Mouse (Mus musculus): ENCODE results near the gene Gdf3. TPM values are rescaled to one million over a fixed set of nuclear protein-coding genes. Genes with fewer than 3 reads are reported as not detected.
"Not testable (repeated sequence)": the region's sequence is repeated elsewhere in the genome, so short reads cannot be mapped to it uniquely, and the experiment has no call there.

The Gdf3 gene
- polyA plus RNA-seq, 1 experiment from 2014 or later, result not detected

DNA sequence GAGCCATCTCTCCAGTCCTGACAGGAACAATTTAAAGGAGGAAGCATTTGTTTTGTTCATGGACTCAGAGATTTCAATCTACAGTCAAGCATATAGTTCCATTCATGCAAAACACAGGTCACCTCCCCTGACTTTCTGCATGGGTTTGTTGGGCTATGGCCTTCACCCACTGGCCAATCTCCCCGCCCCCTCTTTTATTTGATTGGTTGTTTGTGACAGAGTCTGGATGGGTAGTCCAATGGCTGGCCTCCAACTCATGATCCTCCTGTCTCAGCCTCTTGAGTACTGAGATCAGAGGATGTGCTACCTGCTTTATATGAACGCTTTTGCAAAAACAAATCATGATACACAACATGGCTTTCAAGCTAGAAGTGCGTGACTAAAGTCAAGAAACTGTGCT, 32.9 kb downstream of the Gdf3 start:
- Histone ChIP-seq H3K4me1 (replicated peaks) (no peaks in the 10 kb centered on the region), H3K9me3 (no peaks in the 10 kb centered on the region), H3K4me3 (no peak overlapping the region), H3K36me3 (no peaks in the 10 kb centered on the region), H3K27me3 (no peaks in the 10 kb centered on the region), H3K4me2 (no peak overlapping the region), H3K9ac (no peak overlapping the region), H3K27ac (replicated peaks) (no peak overlapping the region)
- 93% methylated on average over 3 of the region's 3 CpGs for whole genome bisulfite sequencing
- no peak for ATAC-seq (ENCODE audit: low read depth)

DNA sequence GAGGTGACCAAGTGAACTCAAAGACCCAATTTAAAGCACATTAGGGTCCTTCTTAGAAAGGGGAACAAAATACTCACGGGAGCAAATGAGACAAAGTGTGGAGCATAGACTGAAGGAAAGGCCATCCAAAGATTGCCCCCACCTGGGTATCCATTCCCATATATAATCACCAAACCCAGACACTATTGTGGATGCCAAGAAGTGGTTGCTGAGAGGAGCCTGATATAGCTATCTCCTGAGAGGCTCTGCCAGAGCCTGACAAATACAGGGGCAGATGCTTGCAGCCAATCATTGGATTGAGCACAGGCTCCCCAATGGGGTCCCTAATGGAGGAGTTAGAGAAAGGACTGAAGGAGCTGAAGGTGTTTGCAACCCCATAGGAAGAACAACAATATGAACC, 34.9 kb downstream of the Gdf3 start:
- not testable (repeated sequence) for H3K9ac ChIP-seq; H3K4me2 ChIP-seq; H3K27ac ChIP-seq (replicated peaks); ATAC-seq (ENCODE audit: low read depth); H3K36me3 ChIP-seq; H3K27me3 ChIP-seq; H3K4me1 ChIP-seq (replicated peaks); H3K9me3 ChIP-seq; H3K4me3 ChIP-seq
- WGBS, result 91% methylated on average over 1 of the region's 1 CpGs

DNA sequence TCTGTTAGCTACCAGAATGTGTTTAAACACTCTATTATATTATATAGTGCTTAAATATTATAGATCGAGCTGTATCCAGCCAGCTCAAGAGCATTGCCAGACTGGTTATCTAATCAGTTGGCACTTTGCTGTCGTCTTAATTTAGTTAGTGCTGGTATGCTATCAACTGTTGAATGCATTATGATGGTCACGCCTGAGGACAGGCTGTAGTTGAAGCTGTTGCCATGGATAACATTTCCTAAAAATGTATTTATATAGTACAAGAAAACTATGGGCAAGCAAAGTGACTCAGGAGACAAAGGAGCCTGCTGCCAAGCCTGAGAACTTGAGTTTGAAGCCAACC, 38.3 kb downstream of the Gdf3 start:
- Histone ChIP-seq H3K4me1 (replicated peaks) (no peaks in the 10 kb centered on the region), H3K27ac (replicated peaks) (no peak overlapping the region), H3K9me3 (no peaks in the 10 kb centered on the region), H3K27me3 (no peaks in the 10 kb centered on the region), H3K9ac (no peak overlapping the region), H3K4me3 (no peak overlapping the region), H3K36me3 (no peaks in the 10 kb centered on the region), H3K4me2 (no peak overlapping the region)
- no peak for ATAC-seq (ENCODE audit: low read depth)
- 93% methylated on average over 3 of the region's 3 CpGs for WGBS

DNA sequence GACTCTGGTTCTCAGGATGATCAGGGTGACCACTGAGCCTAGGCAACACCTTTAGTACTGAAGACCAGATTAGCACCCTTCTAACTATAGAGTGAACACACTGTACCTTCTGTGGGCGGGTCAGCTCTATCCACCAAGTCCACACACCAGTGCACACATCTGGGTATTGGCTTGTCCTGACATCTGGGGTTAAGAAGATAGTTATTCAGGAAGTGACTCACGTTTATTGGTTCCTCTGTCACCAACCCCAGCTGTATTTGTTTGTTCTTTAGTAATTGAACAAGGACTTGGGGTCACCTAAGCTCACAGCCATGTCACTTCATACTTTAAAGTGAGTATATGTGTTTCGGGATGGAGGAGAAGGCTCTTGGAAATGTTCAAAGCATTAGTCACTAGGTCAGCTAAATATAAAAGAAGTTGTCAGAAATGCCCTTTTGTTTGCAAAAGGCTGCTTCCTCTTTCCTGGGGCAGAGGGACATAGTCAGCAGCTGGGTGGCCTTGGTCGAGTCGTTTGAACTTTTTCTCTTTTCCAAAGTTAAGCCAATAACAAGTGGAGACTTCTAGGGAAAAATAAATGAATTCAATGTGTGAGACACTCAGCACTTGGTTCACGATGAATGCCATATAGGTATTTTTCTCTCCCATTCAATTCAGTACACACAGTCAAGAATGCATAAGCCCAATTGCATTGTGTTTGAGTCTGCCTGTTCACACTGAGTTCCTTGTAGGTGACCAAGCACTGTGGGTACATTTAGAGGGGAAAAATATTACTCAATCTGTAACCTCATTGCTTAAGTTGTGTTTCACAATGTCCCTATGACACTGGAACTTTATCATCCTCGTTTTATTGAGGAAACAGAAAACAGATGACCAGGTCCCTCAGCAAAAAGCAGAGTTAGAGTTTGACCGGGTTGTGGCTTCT, 38.9 kb downstream of the Gdf3 start:
- no peak for ATAC-seq (ENCODE audit: low read depth)
- 76% methylated on average over 8 of the region's 8 CpGs for WGBS
- H3K9me3 ChIP-seq, result no peaks in the 10 kb centered on the region

DNA sequence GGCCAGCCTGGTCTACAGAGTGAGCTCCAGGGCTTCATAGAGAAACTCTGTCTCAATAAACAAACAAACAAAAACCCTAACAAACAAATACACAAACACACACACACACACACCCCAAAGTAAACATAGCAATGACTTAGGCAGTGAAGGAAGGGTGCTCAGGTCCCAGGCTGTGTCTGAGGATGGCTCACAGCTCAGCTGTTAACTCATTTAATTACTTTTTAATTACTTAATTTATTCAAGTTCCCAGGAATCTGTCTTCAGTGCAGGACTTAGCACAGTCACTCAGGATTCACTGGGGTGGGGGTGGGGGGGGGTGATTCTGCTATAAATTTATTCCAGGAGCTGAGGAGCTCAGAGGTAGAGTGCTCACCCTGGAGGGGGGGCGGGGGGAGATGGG, 40.1 kb downstream of the Gdf3 start:
- ATAC-seq (ENCODE audit: low read depth), result peak; percentile 82
- Histone ChIP-seq H3K4me2 (no peak overlapping the region), H3K4me1 (replicated peaks) (no peaks in the 10 kb centered on the region), H3K9ac (no peak overlapping the region), H3K36me3 (no peaks in the 10 kb centered on the region), H3K4me3 (no peak overlapping the region), H3K9me3 (no peaks in the 10 kb centered on the region), H3K27ac (replicated peaks) (peak overlapping the region; percentile 75), H3K27me3 (no peaks in the 10 kb centered on the region)
- WGBS, result 63% methylated on average over 1 of the region's 1 CpGs

More for the DNA sequence above, 38.9 kb downstream of the Gdf3 start:
- Histone ChIP-seq H3K9ac (no peak overlapping the region), H3K4me3 (no peak overlapping the region), H3K4me1 (replicated peaks) (no peaks in the 10 kb centered on the region), H3K27me3 (no peaks in the 10 kb centered on the region), H3K27ac (replicated peaks) (peak overlapping the region; percentile 59; the same call in 1 of the 2 replicates), H3K36me3 (no peaks in the 10 kb centered on the region), H3K4me2 (no peak overlapping the region)

DNA sequence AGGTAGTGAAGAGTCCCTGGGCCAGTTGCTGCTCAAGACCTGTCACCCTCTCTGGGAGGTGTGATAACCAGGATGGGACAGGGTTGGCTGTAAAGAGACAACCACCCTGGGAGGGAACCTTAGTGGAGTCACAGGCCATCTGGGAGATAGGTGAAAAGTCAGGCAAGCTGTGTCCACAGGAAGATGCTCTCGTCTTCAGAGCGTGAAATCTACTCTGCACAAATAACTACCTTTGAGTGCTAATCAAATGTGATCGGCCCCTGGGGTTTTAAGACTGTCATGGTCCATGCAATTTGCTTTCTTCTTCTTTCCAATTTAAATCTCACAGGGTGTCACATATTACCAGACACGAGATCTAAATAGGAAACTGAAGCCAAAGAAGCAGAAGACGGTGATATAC, 40.8 kb downstream of the Gdf3 start:
- no peaks in the 10 kb centered on the region for H3K27me3 ChIP-seq
- no peaks in the 10 kb centered on the region for H3K4me1 ChIP-seq (replicated peaks)
- 49% methylated on average over 5 of the region's 5 CpGs for WGBS
- H3K4me2 ChIP-seq, result no peak overlapping the region
- no peaks in the 10 kb centered on the region for H3K9me3 ChIP-seq
- H3K36me3 ChIP-seq, result no peaks in the 10 kb centered on the region
- no peak overlapping the region for H3K9ac ChIP-seq
- ATAC-seq (ENCODE audit: low read depth), result peak; percentile 57
- no peak overlapping the region for H3K4me3 ChIP-seq
- peak overlapping the region; percentile 75 for H3K27ac ChIP-seq (replicated peaks)

DNA sequence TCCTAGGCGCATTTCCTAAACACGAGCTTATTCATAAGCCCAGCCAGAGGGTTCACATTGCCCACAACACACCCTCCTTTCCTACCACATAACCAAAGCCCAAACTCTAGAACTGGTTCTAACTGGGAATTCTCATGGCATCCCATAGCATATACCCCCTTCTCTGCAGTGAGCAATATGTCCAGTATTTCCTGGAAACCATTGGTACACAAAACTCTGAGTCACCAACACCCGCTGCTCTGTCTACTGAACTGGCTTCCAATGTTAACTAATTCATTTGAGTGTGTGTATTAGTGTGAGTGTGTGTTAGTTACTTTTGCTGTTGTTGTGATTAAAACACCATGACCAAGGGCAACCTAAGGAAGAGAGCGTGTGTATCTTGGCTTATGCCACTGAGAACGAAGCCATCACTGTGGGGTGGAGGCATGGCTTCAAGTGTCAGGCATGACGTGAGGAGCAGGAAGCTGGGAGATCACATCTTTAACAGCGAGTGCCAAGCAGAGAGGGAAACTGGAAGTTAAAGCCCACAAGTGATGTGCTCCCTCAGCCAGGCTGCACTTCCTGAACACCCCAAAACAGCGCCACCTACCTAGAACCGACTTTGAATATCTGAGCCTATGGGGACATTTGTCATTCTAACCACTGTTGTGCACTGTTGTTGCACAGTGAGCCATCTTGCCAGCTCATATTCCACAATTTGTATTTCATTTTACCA, 44.7 kb downstream of the Gdf3 start:
- ATAC-seq (ENCODE audit: low read depth), result no peak
- Histone ChIP-seq H3K9ac (no peak overlapping the region), H3K4me1 (replicated peaks) (no peaks in the 10 kb centered on the region), H3K36me3 (no peaks in the 10 kb centered on the region), H3K27me3 (no peaks in the 10 kb centered on the region; the same call in 1 of the 2 replicates), H3K9me3 (no peaks in the 10 kb centered on the region), H3K4me2 (no peak overlapping the region), H3K4me3 (no peak overlapping the region), H3K27ac (replicated peaks) (no peak overlapping the region)
- 93% methylated on average over 9 of the region's 9 CpGs for WGBS

DNA sequence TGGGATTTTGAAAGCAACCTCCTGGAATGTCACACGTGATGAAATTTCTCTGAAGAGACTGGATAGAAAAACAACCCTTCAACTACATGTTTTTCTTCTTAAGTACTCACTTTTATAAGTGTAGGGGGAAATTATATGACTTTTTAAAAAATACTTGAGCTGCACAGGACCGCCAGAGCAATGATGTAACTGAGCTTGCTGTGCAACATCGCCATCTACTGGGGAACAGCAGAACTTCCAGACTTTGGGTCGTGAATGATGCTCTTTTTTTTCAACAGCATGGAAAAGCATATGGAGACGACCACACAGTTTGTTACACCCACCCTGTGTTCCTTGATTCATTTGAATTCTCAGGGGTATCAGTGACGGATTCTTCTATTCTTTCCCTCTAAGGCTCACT, 47.4 kb downstream of the Gdf3 start:
- Histone ChIP-seq H3K4me3 (no peak overlapping the region), H3K9ac (peak overlapping the region; percentile 13; the same call in 1 of the 2 replicates), H3K4me2 (peak overlapping the region; percentile 27), H3K27me3 (no peaks in the 10 kb centered on the region; the same call in 1 of the 2 replicates), H3K9me3 (no peaks in the 10 kb centered on the region), H3K4me1 (replicated peaks) (no peaks in the 10 kb centered on the region), H3K27ac (replicated peaks) (no peak overlapping the region), H3K36me3 (no peaks in the 10 kb centered on the region)
- 5% methylated on average over 6 of the region's 6 CpGs for WGBS
- no peak for ATAC-seq (ENCODE audit: low read depth)

DNA sequence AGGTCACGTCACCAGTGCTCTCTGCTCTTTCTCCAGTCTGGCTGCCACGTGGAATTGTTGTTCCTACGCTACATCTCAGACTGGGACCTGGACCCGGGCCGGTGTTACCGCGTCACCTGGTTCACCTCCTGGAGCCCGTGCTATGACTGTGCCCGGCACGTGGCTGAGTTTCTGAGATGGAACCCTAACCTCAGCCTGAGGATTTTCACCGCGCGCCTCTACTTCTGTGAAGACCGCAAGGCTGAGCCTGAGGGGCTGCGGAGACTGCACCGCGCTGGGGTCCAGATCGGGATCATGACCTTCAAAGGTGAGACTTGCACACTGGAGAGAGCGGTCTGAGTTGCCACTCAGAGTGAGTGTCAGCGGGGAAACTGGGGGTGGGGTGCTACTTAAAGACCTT, 48.9 kb downstream of the Gdf3 start:
- Histone ChIP-seq H3K36me3 (no peaks in the 10 kb centered on the region), H3K4me3 (no peak overlapping the region), H3K4me1 (replicated peaks) (no peaks in the 10 kb centered on the region; the same call in 1 of the 2 replicates), H3K27me3 (no peaks in the 10 kb centered on the region; the same call in 1 of the 2 replicates), H3K4me2 (no peak overlapping the region), H3K9me3 (no peaks in the 10 kb centered on the region), H3K27ac (replicated peaks) (no peak overlapping the region), H3K9ac (no peak overlapping the region)
- ATAC-seq (ENCODE audit: low read depth), result 0 out of 2 replicates have a peak, but pooled peaks have one; percentile 17
- 81% methylated on average over 20 of the region's 20 CpGs for WGBS

DNA sequence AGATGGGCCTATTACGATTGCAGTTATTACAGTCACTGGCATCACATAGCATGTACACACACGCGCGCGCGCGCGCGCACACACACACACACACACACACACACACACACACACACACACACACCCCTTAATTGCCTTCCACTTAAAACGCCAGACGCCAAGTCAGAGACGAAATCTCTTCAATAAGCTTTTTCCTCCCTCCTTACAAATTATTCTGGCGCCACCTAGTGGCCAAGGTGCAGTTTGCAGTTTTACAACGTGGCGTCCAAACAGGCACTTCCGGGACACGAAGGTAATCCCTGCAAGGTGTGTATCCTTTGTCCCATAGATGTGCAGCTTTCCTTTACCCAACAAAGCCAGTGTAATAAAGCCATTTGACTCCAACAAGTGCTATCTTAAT, 49.5 kb downstream of the Gdf3 start:
- Histone ChIP-seq H3K27ac (replicated peaks) (no peak overlapping the region), H3K27me3 (no peaks in the 10 kb centered on the region; the same call in 1 of the 2 replicates), H3K4me1 (replicated peaks) (no peaks in the 10 kb centered on the region; the same call in 1 of the 2 replicates), H3K4me3 (no peak overlapping the region), H3K9me3 (no peaks in the 10 kb centered on the region), H3K4me2 (peak overlapping the region; percentile 38), H3K36me3 (no peaks in the 10 kb centered on the region), H3K9ac (no peak overlapping the region)
- ATAC-seq (ENCODE audit: low read depth), result 0 out of 2 replicates have a peak, but pooled peaks have one; percentile 28
- 12% methylated on average over 17 of the region's 17 CpGs for WGBS

DNA sequence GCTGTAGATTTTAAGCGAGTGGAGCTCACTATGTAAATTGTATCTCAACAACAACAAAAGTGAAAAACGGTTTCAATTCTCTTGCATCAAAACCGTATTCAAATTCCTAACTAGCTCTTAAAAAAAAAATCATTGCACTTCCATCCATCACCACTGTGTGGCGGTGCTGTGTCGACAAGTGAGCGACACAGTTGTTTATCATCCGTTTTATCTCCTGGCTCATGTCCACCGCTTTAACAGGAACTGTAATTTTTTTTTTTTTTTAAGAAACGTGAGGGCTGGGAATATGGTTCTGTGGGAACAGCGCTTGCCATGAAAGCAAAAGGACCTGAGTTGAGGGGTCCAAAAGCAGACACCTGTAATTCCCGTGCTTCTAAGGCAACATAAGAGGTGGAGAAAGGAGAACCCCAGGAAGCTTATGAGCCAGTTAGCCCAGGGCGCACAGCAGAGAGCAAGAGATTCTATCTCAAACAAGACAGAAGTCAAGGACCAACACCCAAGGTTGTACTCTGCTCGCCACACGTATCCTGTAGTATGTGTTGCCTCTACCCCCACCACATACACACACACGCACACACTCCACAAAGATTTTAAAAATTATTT, 52.8 kb downstream of the Gdf3 start:
- H3K4me3 ChIP-seq, result peak overlapping the region; percentile 12; the same call in 1 of the 2 replicates
- ATAC-seq (ENCODE audit: low read depth), result no peak
- no peaks in the 10 kb centered on the region for H3K9me3 ChIP-seq
- no peaks in the 10 kb centered on the region for H3K36me3 ChIP-seq
- H3K27me3 ChIP-seq, result no peaks in the 10 kb centered on the region; the same call in 1 of the 2 replicates
- no peak overlapping the region for H3K27ac ChIP-seq (replicated peaks)
- no peaks in the 10 kb centered on the region; the same call in 1 of the 2 replicates for H3K4me1 ChIP-seq (replicated peaks)
- no peak overlapping the region for H3K9ac ChIP-seq
- peak overlapping the region; percentile 41 for H3K4me2 ChIP-seq
- WGBS, result 24% methylated on average over 15 of the region's 15 CpGs

Data from neural tube, embryonic 13.5 days (tissue).